Mouse (Mus musculus): ENCODE data around the gene Cyth2. TPM values are rescaled to one million over a fixed set of nuclear protein-coding genes. Genes with fewer than 3 reads are reported as not detected.

Cyth2 gene
- polyA plus RNA-seq, 1 experiment from 2014 or later: 106 TPM

DNA sequence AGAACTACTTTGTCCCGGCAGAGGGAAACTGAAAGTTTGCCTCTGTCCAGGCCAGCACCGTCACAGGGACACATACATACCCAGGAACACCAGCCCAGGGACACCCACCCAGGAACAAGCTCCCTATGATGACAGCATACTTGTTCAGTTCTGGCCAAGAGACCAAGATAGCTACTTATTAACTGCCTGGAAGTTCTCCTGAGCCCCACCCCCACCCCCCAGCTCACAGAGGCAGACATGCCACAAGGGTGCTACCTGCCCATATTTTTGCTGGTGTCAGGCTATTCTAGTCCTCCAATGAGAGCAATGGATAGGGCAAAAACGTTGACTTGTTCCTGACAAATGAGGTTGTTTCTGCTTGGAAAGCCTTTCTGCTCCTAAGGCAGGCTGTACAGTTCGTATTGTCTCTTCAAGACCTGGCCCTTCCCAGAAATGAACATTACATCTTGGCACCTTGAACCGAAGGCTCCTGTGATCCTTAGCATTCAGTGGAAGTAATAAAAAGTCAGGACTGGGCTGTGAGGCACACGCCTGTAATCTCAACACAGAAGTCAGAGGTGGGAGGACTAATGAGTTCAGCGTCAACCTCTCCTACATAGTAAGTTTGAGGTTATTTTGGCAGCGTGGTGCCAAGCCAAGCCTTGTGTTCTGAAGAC is 43.8 kb downstream of the Cyth2 start:
- WGBS: 68% methylated on average over 8 of the region's 8 CpGs
- H3K27me3 ChIP-seq (replicated peaks; ENCODE audit: control insufficient read depth, insufficient read depth, low read length): no peaks in the 10 kb centered on the region
- H3K36me3 ChIP-seq (ENCODE audit: control insufficient read depth, insufficient read depth, low read length): no peaks in the 10 kb centered on the region
- DNase-seq (ENCODE audit: low spot score) (no peak), ATAC-seq (ENCODE audit: low read depth) (no peak)
- no peak overlapping the region for H3K4me3 ChIP-seq (ENCODE audit: low read depth, low read length)
- H3K4me2 ChIP-seq (ENCODE audit: low read depth, low read length): no peak overlapping the region
- no peak overlapping the region for H3K9ac ChIP-seq (ENCODE audit: low read depth, low read length)
- H3K27ac ChIP-seq (replicated peaks; ENCODE audit: low read depth, low read length): no peak overlapping the region
- no peaks in the 10 kb centered on the region for H3K9me3 ChIP-seq (ENCODE audit: control insufficient read depth, low read length)
- H3K4me1 ChIP-seq (ENCODE audit: control insufficient read depth, insufficient read depth, low read length): no peaks in the 10 kb centered on the region

DNA sequence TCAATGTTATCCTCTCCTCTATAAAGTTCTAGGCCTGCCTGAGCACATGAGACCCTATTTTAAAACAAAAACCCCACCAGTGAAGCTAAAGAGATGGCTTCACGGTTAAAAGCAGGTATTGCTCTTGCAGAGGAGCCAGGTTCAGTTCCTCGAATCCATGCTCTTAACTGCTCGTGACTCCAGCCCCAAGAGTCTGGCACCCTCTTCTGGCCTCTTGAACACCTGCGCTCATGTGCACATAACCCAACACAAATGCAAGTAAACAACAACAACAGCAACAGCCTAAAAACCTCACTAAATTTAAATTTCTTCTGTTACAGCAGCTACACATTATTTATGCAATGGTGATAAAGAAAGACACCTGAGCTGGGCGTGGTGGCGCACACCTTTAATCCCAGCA is 46.9 kb downstream of the Cyth2 start:
- Histone ChIP-seq H3K4me2 (ENCODE audit: low read depth, low read length) (no peak overlapping the region), H3K27me3 (replicated peaks; ENCODE audit: control insufficient read depth, insufficient read depth, low read length) (no peaks in the 10 kb centered on the region), H3K4me3 (ENCODE audit: low read depth, low read length) (no peak overlapping the region), H3K36me3 (ENCODE audit: control insufficient read depth, insufficient read depth, low read length) (no peaks in the 10 kb centered on the region), H3K9me3 (ENCODE audit: control insufficient read depth, low read length) (no peaks in the 10 kb centered on the region), H3K27ac (replicated peaks; ENCODE audit: low read depth, low read length) (no peak overlapping the region), H3K4me1 (ENCODE audit: control insufficient read depth, insufficient read depth, low read length) (no peaks in the 10 kb centered on the region), H3K9ac (ENCODE audit: low read depth, low read length) (no peak overlapping the region)
- no peak for ATAC-seq (ENCODE audit: low read depth)
- no peak for DNase-seq (ENCODE audit: low spot score)
- 92% methylated on average over 6 of the region's 6 CpGs for WGBS

DNA sequence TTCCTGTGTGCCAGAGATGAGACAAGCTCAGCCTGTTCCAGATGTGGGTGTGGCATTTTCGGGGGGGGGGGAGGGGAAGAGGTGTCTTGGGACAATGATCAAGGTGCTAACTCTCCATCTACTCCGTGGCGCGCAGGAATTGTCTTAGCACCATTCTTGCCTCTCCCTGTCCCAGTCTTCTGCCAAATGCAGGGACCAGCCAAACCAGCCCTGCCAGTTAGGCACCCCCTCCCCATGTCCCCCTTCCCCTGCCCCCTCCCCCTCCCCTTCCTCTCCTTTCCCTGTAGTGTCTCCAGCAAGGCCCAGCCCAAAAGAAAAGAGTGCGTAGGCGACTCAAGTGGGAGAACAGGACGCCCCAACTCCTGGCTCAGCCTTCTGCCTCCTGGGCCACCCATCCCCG is 47.6 kb downstream of the Cyth2 start:
- H3K9ac ChIP-seq (ENCODE audit: low read depth, low read length): no peak overlapping the region
- no peak overlapping the region for H3K27ac ChIP-seq (replicated peaks; ENCODE audit: low read depth, low read length)
- H3K36me3 ChIP-seq (ENCODE audit: control insufficient read depth, insufficient read depth, low read length): no peaks in the 10 kb centered on the region
- H3K4me1 ChIP-seq (ENCODE audit: control insufficient read depth, insufficient read depth, low read length): no peaks in the 10 kb centered on the region
- H3K9me3 ChIP-seq (ENCODE audit: control insufficient read depth, low read length): no peaks in the 10 kb centered on the region
- no peak overlapping the region for H3K4me3 ChIP-seq (ENCODE audit: low read depth, low read length)
- ATAC-seq (ENCODE audit: low read depth): peak; percentile 84
- H3K27me3 ChIP-seq (replicated peaks; ENCODE audit: control insufficient read depth, insufficient read depth, low read length): no peaks in the 10 kb centered on the region
- DNase-seq (ENCODE audit: low spot score): peak; percentile 66
- no peak overlapping the region for H3K4me2 ChIP-seq (ENCODE audit: low read depth, low read length)
- 57% methylated on average over 7 of the region's 8 CpGs for WGBS

DNA sequence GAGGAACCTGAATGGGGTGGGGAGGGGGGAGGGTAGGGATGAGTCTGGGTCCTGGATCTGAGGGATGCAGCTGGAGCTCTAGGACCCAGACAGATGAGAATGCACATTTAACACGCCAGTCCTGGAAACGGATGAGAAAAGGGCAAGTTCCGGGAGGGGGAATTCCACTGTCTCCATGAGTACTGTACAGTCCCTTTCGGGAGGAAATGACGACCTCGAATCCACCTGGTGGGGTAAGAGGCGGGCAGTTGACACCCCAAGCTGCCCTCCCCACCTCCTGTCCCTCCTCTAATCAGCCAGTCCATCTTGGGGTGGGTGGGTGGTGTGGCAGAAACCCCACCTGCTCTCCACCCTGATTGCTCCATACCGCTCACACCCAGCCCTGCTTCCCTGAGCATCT is 48.4 kb downstream of the Cyth2 start:
- H3K4me3 ChIP-seq (ENCODE audit: low read depth, low read length): no peak overlapping the region
- WGBS: 56% methylated on average over 8 of the region's 8 CpGs
- DNase-seq (ENCODE audit: low spot score) (no peak), ATAC-seq (ENCODE audit: low read depth) (peak; percentile 34; the same call in 1 of the 2 replicates)
- peak overlapping the region; percentile 48; the same call in 1 of the 2 replicates for H3K27ac ChIP-seq (replicated peaks; ENCODE audit: low read depth, low read length)
- H3K36me3 ChIP-seq (ENCODE audit: control insufficient read depth, insufficient read depth, low read length): no peaks in the 10 kb centered on the region
- no peak overlapping the region for H3K4me2 ChIP-seq (ENCODE audit: low read depth, low read length)
- no peaks in the 10 kb centered on the region for H3K9me3 ChIP-seq (ENCODE audit: control insufficient read depth, low read length)
- H3K27me3 ChIP-seq (replicated peaks; ENCODE audit: control insufficient read depth, insufficient read depth, low read length): no peaks in the 10 kb centered on the region
- H3K4me1 ChIP-seq (ENCODE audit: control insufficient read depth, insufficient read depth, low read length): no peaks in the 10 kb centered on the region
- H3K9ac ChIP-seq (ENCODE audit: low read depth, low read length): no peak overlapping the region

DNA sequence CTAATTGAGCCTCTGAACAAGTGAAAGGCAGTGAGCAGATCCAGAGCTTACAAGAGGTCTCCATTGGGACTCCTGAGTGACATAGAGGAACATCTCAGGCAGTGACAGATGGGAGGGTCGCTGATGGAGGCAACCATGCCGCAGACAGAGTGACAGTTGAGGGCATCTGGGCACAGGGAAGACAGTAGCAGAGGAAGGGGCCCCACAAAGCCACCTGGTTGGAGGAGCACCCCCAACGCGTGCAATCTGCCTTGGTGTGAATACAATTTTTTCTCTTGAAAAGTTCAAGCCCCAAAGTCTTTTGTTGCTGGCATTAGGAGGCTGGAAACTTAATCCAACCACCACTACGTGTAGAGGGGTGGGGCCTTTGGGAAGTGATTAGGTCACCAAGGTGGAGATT is 54.2 kb downstream of the Cyth2 start:
- Histone ChIP-seq H3K4me1 (ENCODE audit: control insufficient read depth, insufficient read depth, low read length) (no peaks in the 10 kb centered on the region), H3K9me3 (ENCODE audit: control insufficient read depth, low read length) (no peaks in the 10 kb centered on the region), H3K36me3 (ENCODE audit: control insufficient read depth, insufficient read depth, low read length) (no peaks in the 10 kb centered on the region), H3K4me3 (ENCODE audit: low read depth, low read length) (no peak overlapping the region), H3K27me3 (replicated peaks; ENCODE audit: control insufficient read depth, insufficient read depth, low read length) (peaks cover 31% of the 10 kb centered on the region), H3K27ac (replicated peaks; ENCODE audit: low read depth, low read length) (no peak overlapping the region), H3K4me2 (ENCODE audit: low read depth, low read length) (no peak overlapping the region), H3K9ac (ENCODE audit: low read depth, low read length) (no peak overlapping the region)
- DNase-seq (ENCODE audit: low spot score): no peak
- WGBS: 56% methylated on average over 5 of the region's 5 CpGs
- no peak for ATAC-seq (ENCODE audit: low read depth)

DNA sequence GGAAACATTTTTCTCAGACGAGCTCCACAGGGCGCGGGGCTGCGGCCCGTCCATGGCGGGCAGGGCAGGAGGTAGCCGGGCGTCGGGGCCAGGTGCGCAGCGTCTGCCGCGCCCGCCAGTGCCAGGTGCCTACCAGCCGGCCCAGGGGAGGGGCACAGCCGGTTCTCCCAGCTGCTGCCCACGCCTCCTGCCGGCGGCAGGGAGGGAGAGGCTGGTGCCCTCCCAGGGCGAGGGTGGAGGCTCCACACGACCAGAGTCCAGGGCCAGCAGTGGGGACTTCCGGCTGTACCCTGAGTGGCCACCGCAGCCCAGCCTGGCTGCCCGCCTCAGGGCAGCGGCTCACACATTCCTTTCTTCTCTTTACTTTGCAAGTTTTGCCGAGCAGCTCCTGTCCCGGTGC is 55.0 kb downstream of the Cyth2 start:
- Histone ChIP-seq H3K4me3 (ENCODE audit: low read depth, low read length) (peak overlapping the region; percentile 18), H3K9me3 (ENCODE audit: control insufficient read depth, low read length) (no peaks in the 10 kb centered on the region), H3K27me3 (replicated peaks; ENCODE audit: control insufficient read depth, insufficient read depth, low read length) (peaks cover 31% of the 10 kb centered on the region), H3K36me3 (ENCODE audit: control insufficient read depth, insufficient read depth, low read length) (no peaks in the 10 kb centered on the region), H3K9ac (ENCODE audit: low read depth, low read length) (peak overlapping the region; percentile 42; the same call in 1 of the 2 replicates), H3K4me1 (ENCODE audit: control insufficient read depth, insufficient read depth, low read length) (no peaks in the 10 kb centered on the region), H3K4me2 (ENCODE audit: low read depth, low read length) (peak overlapping the region; percentile 46), H3K27ac (replicated peaks; ENCODE audit: low read depth, low read length) (no peak overlapping the region)
- peak; percentile 38 for DNase-seq (ENCODE audit: low spot score)
- peak; percentile 76 for ATAC-seq (ENCODE audit: low read depth)
- under 1% methylated on average over 10 of the region's 27 CpGs for whole genome bisulfite sequencing

Other genes with a start within 250 kb of the Cyth2 start
- gene Bcat2, start 244.4 kb downstream of the Cyth2 start, polyA plus RNA-seq (2014; fragmentation: Nextera tagmentation; extraction: Ambion mirVana): 50.1 and 51.0 TPM in 2 replicates
- 0.45 and 1.0 TPM in 2 replicates for gene Fgf21, start 199.1 kb downstream of the Cyth2 start, polyA plus RNA-seq (2014; fragmentation: Nextera tagmentation; extraction: Ambion mirVana)
- 1.3 and 2.1 TPM in 2 replicates for gene Fut1, start 197.3 kb downstream of the Cyth2 start, polyA plus RNA-seq (2014; fragmentation: Nextera tagmentation; extraction: Ambion mirVana)
- gene Izumo1, start 192.8 kb downstream of the Cyth2 start, polyA plus RNA-seq (2014; fragmentation: Nextera tagmentation; extraction: Ambion mirVana): 0.19 and 0.30 TPM in 2 replicates
- gene Rasip1, start 187.1 kb downstream of the Cyth2 start, polyA plus RNA-seq (2014; fragmentation: Nextera tagmentation; extraction: Ambion mirVana): 10.4 and 11.1 TPM in 2 replicates
- 23.3 and 28.8 TPM in 2 replicates for gene Mamstr, start 174.6 kb downstream of the Cyth2 start, polyA plus RNA-seq (2014; fragmentation: Nextera tagmentation; extraction: Ambion mirVana)
- gene Fut2, start 148.2 kb downstream of the Cyth2 start, polyA plus RNA-seq (2014; fragmentation: Nextera tagmentation; extraction: Ambion mirVana): 1.9 and 2.2 TPM in 2 replicates
- gene Ntn5, start 130.6 kb downstream of the Cyth2 start, polyA plus RNA-seq (2014; fragmentation: Nextera tagmentation; extraction: Ambion mirVana): 3.4 and 3.7 TPM in 2 replicates
- gene Sec1, start 120.2 kb downstream of the Cyth2 start, polyA plus RNA-seq (2014; fragmentation: Nextera tagmentation; extraction: Ambion mirVana): 2.1 and 2.5 TPM in 2 replicates
- gene Car11, start 114.7 kb downstream of the Cyth2 start, polyA plus RNA-seq (2014; fragmentation: Nextera tagmentation; extraction: Ambion mirVana): 7.9 and 8.9 TPM in 2 replicates
- 3.4 and 4.7 TPM in 2 replicates for gene Dbp, start 109.5 kb downstream of the Cyth2 start, polyA plus RNA-seq (2014; fragmentation: Nextera tagmentation; extraction: Ambion mirVana)
- gene Rpl18, start 99.1 kb downstream of the Cyth2 start, polyA plus RNA-seq (2014; fragmentation: Nextera tagmentation; extraction: Ambion mirVana): 1,174 and 1,204 TPM in 2 replicates
- 24.0 and 25.6 TPM in 2 replicates for gene Sphk2, start 96.6 kb downstream of the Cyth2 start, polyA plus RNA-seq (2014; fragmentation: Nextera tagmentation; extraction: Ambion mirVana)
- 0.36 and 0.39 TPM in 2 replicates for gene Fam83e, start 93.4 kb downstream of the Cyth2 start, polyA plus RNA-seq (2014; fragmentation: Nextera tagmentation; extraction: Ambion mirVana)
- gene Spaca4, start 88.8 kb downstream of the Cyth2 start, polyA plus RNA-seq (2014; fragmentation: Nextera tagmentation; extraction: Ambion mirVana): not detected in 2 replicates
- gene Lmtk3, start 30.8 kb downstream of the Cyth2 start, polyA plus RNA-seq (2014; fragmentation: Nextera tagmentation; extraction: Ambion mirVana): 0.67 and 1.5 TPM in 2 replicates
- gene Sult2b1, start 29.9 kb downstream of the Cyth2 start, polyA plus RNA-seq (2014; fragmentation: Nextera tagmentation; extraction: Ambion mirVana): 14.2 and 16.3 TPM in 2 replicates
- gene Kcnj14, start 10.2 kb upstream of the Cyth2 start, polyA plus RNA-seq (2014; fragmentation: Nextera tagmentation; extraction: Ambion mirVana): 1.4 and 2.2 TPM in 2 replicates
- gene Grwd1, start 16.4 kb upstream of the Cyth2 start, polyA plus RNA-seq (2014; fragmentation: Nextera tagmentation; extraction: Ambion mirVana): 53.9 and 60.5 TPM in 2 replicates
- gene Kdelr1, start 58.2 kb upstream of the Cyth2 start, polyA plus RNA-seq (2014; fragmentation: Nextera tagmentation; extraction: Ambion mirVana): 147 and 155 TPM in 2 replicates
- 0.63 and 1.0 TPM in 2 replicates for gene Grin2d, start 63.8 kb upstream of the Cyth2 start, polyA plus RNA-seq (2014; fragmentation: Nextera tagmentation; extraction: Ambion mirVana)
- 0.68 and 0.87 TPM in 2 replicates for gene Syngr4, start 82.1 kb upstream of the Cyth2 start, polyA plus RNA-seq (2014; fragmentation: Nextera tagmentation; extraction: Ambion mirVana)
- gene Tmem143, start 82.4 kb upstream of the Cyth2 start, polyA plus RNA-seq (2014; fragmentation: Nextera tagmentation; extraction: Ambion mirVana): 3.9 and 5.8 TPM in 2 replicates
- gene Emp3, start 106.8 kb upstream of the Cyth2 start, polyA plus RNA-seq (2014; fragmentation: Nextera tagmentation; extraction: Ambion mirVana): 298 and 316 TPM in 2 replicates
- 3.7 and 5.0 TPM in 2 replicates for gene Ccdc114, start 109.5 kb upstream of the Cyth2 start, polyA plus RNA-seq (2014; fragmentation: Nextera tagmentation; extraction: Ambion mirVana)
- 0.39 and 0.64 TPM in 2 replicates for gene Abcc6, start 215.7 kb upstream of the Cyth2 start, polyA plus RNA-seq (2014; fragmentation: Nextera tagmentation; extraction: Ambion mirVana)
- 25.7 and 27.8 TPM in 2 replicates for gene Nomo1, start 219.1 kb upstream of the Cyth2 start, polyA plus RNA-seq (2014; fragmentation: Nextera tagmentation; extraction: Ambion mirVana)